Mouse (Mus musculus): ENCODE data around the gene Fbxo17.
A peak's percentile ranks its signal among the peaks of the same experiment; 100 is the strongest.

DNA sequence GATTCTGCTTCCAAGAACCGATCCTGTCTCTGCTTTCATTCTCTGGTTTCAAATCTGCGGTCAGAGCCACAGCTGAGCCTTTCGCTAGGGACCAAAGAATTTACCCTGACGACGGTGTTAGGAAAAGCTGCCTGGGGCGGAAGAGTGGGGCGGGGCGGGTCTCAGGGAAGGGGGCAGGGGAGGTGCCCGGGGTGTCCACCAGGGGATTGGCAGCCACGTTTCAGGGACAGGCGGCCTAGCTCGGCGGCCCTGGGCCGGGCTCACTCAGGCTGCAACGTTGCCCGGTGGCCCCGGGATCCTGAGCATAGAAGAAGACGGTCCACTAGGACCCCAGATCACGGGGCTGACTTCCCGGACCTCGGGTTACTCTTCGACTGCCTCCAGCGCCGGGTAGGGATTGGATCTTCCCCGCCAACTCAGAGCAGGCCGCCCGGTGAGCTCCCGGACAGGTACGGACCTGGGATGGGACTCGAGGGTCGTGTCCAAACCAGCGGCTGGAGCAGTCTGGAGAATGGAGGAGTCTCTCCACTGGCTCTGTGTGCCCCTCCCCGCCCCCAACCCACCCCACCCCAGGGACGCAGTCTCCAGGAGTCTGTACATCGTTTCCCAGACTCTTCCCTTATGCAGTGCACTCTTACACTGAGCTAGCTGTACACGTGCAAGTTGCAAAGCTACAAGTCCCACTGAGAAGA is at the start of gene Fbxo17:
- TF ChIP-seq EP300 (IDR thresholded peaks at IDR 0.05), result no peak
- peak; percentile 43 for TF ChIP-seq CTCF (IDR thresholded peaks at IDR 0.05)
